Mouse (Mus musculus) frontal cortex, postnatal 10 days (tissue): ENCODE results near the gene Slc27a5.

Experiments used
- DNase-seq, 2 experiments: peaks; one replicate each; pipeline ENCODE4 v3.0.0; 2022; ENCODE audit warnings: low spot score in 2 of 2, mixed read lengths in 1 of 2

The Slc27a5 gene

DNA sequence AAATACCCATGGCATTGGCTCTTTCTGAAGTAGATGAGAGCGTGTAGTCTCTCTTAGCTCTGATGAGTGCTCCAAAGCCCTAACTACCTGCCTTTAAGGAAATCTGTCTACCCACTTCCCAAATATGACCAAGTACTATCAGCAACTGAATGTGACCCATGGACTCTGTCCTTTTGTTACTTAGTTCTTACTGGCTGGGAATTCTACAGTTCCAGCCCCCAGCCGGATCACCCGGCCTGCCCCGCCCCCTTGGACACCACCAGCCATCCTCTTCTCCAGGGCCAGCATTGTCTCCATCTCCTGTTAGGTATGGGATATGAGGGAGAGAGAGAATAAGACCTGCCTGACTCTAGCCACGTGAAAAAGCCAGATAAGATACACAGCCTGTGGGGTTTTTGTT, at the start of gene Slc27a5:
Gene Slc27a5, minus strand, starts transcription at position 140 of the 400 bp plus-strand sequence.
- no peak for DNase-seq

DNA sequence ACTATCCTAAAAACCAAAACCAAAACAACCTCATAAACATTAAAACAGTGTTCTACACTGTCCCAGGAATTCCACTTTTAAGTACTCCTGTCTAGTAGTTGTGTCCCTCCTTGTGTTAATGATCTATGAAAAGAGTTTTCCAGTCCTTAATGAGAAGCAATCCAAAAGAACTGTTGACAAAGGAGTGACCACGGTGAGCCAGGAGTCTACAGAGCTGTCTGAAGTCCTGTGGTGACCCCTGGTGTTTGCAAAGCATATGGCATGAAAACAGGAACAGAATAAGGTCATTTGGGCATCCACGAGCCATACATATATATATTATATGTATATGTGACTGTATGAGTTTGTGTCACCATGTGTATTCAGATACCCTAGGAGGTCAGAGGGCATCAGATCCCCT, 48.1 kb upstream of the Slc27a5 start:
- DNase-seq, result peak in 1 of 2 experiments; percentile 17

DNA sequence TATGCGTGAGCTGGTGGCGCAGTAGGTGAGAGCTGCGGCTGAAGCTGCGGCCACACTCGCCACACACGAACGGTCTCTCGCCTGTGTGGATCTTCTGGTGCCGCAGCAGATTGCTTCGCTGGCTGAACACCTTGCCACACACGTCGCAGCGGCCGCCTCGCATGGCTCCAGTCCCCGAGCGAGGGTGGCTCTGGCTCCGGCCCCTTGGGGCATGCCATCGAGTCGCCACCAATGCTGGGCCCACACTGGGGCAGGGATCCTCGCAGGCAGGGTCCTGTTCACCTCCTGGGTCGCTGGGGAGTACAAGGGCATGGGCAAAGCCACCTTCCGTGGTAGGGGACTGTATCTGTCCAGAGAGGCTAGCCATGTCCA, 46.2 kb upstream of the Slc27a5 start:
- DNase-seq, result peak in 1 of 2 experiments; percentile 23

DNA sequence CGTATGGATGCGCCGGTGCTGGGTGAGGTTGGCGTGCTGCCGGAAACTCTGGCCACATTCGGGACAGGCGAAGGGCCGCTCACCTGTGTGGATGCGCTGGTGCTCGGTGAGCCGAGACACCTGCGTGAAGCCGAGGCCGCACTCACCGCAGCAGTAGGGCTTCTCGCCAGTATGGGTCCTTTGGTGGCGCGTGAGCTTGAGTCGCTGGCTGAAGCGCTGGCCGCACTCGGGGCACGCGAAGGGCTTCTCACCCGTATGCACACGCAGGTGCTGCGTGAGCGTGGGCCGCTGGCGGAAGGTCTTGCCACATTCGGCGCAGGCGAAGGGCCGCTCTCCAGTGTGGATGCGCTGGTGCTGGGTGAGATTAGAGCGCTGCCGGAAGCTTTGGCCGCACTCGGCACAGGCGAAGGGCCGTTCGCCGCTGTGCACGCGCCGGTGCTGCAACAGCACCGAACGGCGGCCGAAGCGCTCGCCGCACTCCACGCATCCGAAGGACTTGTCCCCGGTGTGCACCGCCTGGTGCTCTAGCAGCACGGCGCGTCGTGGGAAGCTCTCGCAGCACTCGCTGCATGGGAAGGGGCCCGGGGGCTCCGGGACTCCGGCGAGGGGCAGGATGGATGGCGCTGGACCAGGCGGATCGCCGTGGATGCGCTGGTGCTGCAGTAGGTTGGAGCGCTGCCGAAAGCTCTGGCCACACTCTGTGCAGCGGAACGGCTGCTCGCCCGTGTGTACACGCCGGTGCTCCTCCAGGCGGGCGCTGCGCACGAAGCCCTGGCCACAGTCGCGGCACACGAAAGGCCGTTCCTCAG, 45.7 kb upstream of the Slc27a5 start:
- peak in 1 of 2 experiments; percentile 49 for DNase-seq

DNA sequence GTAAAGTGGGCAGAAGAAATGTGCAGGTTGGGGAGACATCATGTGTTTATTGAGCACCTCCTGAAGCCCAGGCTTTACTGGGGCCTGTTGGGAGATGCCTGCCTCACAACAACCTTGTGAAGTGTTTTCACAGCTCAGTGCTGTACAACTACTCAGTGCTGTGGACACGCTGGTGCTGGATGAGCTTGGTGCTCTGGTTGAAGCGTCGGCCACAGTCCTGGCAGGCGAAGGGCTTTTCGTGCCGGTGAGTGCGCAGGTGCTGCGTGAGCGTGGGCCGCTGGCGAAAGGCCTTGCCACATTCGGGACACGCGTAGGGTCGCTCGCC, 45.1 kb upstream of the Slc27a5 start:
- DNase-seq, result no peak

DNA sequence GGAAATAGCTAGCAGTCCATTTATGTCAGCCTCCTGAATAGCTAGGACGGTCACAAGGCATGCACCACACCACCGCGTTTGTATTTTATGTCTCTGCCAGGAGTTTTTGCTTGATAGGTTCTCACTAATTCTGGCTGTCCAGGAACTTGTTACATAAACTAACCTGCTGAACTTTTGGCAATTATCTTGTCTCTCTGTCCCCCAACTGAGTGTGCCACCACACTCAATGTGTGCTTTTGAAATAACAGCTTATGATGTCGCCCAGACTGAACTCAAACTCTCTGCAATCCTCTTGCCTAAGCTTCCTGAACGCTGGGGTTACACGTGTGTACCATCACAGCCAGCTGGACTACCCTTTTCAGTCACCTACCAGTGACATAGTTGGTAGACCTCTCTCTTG, 44.5 kb upstream of the Slc27a5 start:
- DNase-seq, result no peak

DNA sequence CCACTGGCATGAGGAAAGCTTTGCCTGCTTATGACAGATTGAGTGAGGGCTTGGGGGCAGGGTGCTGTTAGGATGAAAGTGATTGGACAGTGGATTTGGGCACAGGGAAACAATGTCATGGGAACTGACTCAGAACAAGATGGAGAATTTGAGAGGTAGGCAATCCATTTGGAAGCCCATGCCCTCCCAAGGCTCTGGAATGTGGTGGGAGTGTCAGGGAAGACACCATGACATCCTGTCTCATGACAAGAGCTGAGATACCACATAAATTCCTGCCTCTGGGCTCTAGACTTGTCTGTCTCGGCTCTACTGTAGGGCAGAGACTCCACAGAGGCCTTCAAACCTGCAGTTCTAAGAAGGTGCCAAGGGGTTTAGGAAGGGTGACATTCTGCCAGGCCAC, 43.3 kb upstream of the Slc27a5 start:
- no peak for DNase-seq

DNA sequence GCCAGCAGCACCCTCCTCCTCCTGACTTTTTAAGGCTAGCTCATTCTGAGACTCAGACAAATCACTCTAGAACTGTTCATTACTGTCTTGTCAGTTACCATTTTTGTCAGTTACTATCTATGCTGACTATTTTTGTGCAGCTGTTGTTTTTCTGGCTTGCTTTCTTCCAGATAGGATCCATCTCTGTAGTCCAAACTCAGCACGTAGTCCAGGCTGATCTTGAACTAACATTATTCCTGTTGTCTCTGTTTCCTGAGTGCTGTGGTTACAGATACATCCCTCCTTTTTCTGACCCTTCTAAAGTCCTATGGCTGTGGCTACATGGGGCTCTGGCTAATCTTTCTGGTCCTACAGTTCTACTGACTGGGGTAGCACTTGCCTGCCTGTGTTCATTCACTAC, 41.2 kb upstream of the Slc27a5 start:
- DNase-seq, result no peak

DNA sequence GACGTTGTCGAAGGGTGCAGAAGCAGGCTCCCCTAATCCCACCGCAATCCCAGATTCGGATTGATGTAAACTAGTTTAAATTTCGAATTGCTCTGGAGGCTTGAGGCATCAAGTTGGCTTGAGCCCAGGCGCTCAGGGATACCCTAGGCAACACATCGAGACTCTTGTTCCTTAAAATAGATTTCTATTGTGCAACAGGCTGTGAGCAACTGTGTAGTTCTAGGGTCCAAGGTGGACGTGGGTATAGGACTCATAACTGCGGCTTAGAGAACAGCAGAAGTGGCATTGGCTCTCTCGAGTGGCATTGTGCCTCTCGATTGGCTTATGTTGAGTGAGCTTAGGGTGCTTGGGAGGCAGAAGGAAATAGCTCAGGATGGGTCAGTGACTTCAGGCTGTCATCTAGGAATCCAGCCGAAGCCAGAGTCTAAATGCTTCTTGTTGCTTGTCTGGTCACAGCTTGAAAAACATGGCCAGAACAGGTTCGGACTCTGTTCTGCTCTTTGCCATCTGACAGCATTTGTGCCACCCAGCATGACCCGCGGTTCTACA, 40.7 kb upstream of the Slc27a5 start:
- no peak for DNase-seq

DNA sequence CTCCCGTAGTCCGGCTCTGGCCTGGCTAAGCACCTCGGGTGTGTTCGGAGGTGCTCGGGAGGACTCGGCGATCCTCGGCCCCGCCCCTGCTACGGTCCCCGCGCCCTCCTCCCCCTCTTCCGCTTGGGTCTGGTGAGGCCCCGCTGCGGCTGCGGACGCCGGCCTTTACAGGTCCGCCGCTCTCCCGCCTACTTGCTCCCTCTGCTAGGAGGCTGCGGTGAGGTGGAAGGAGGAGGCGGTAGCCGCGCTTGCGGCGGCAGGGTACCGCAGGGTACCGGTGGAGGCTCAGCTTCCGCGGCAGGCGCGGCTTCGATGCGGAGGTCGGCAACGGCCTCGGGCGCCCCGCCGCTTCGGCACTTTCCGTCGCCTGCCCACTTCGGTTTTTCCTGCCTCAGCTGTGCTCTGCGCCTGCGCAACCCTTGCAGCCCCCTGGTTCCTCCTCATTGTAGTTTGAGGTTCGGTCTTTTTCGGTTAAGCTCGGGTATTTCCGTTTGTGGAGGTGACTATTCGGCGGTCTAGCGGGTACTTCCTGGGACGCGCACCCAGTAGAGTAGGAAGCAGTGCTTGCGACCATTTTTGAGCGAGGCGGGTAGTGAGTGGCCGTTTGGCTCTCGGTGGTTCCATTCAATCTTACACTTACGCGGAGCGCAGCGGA, 40.0 kb upstream of the Slc27a5 start, which contains the start of gene Ube2m:
Gene Ube2m, minus strand, starts transcription at position 375 of the 655 bp plus-strand sequence.
- DNase-seq, result peak; percentile 98 to 100

DNA sequence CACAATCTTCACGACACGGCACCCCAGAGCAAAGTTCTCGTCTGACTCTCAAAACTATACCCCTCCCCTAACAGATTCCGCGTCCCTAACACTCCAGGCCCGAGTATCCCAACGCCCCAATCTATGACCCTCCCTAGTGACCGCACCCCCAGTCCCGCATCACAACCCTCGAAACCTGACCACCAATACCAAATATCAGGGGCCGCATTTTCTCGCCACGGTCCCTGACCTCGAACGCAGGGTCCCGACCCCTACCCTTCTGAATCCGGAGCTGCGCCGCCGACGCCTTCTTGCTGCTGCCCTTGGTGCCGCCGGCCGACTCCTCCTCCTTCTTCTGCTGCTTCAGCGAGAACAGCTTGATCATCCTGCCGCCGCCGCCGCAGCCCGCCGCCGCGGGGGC, 39.4 kb upstream of the Slc27a5 start:
- DNase-seq, result peak in 1 of 2 experiments; percentile 60

DNA sequence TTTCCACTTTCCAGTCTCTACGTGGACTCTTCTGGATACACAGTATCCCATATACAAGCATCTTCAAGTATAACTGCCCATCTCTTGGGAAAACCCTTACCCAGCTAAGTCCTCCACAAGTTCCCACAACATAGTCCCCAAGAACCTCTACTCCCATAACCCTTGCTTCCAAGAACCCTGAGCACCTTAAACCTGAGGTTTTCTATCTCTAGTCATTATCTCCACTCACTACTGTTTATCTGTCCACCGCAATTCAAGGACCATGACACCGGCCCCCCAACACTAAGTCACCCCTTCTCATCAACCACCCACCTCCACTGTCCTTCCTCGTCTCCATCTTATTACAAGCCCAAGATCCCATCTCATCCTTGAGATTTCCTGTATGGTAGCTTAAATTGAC, 38.8 kb upstream of the Slc27a5 start:
- no peak for DNase-seq

DNA sequence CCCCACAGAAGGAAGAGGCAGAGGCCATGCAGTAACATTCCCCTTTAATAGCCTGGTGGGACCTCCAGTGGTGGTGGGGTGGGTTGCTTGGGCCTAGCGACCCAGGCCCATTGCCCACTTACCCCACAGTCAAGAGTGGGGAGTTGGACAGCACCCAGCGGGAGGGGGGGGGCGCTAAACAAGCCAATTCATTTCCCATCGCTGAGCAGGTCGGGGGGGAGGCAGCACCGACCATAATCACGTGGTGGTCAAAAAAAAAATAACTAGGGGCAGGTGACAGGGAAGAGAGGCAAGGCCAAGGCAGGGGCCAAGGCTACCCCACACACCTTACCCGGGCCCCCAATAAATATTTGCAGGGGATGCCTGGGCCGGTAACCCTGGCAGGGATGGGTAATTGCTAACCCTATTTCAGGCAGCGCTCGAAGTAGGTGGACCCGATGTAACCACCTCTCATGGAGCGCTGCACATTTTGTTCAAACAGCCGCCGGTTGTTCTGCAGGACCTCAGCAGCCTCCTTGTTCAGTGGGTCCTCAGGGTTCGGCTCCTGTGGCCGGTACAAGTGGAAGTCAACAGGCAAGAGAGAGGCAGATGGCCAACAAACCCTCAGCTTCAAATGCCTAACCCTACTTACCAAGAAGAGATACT, 37.3 kb upstream of the Slc27a5 start:
- no peak for DNase-seq

DNA sequence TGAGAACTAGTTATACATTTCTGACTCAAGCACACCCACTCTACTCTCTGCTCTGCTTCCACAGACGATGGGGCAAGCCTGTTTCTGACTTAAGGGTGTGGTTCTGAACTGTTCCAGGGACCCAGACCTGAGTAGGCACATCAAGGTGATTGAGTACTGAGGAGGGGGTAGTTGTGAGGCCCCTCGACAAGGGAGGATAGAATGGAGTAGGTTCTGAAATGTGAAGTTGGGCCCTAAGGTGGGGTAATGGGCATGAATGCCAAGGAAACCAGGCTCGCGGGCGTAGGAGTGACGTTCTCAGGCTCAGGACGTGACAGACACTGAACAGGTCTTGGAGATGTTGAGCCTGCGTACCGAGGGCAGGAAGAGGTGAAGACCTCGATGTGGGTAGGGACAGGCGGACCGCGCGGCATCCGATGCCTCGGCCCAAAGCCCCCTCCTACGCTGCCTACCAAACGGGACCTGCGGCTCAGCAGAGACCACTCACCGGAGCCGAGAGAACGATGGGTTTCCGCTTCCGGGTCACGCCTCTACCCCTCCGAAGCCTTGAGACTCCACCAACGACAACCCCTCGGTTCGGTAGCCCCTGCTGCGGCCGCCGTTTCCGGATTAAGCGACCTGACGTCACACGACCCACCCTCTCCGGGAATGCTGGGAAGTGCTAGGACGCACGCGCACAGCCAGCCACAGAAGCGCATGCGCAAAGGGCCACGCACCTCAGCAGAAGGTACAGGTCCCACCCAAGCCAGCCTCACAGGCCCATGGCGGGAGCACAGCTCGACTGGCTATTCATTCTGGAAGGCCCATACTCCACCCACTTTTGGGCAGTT, 36.4 kb upstream of the Slc27a5 start, which contains the start of gene Chmp2a:
Gene Chmp2a, minus strand, starts transcription at position 660 of the 830 bp plus-strand sequence.
- peak; percentile 96 to 98 for DNase-seq

DNA sequence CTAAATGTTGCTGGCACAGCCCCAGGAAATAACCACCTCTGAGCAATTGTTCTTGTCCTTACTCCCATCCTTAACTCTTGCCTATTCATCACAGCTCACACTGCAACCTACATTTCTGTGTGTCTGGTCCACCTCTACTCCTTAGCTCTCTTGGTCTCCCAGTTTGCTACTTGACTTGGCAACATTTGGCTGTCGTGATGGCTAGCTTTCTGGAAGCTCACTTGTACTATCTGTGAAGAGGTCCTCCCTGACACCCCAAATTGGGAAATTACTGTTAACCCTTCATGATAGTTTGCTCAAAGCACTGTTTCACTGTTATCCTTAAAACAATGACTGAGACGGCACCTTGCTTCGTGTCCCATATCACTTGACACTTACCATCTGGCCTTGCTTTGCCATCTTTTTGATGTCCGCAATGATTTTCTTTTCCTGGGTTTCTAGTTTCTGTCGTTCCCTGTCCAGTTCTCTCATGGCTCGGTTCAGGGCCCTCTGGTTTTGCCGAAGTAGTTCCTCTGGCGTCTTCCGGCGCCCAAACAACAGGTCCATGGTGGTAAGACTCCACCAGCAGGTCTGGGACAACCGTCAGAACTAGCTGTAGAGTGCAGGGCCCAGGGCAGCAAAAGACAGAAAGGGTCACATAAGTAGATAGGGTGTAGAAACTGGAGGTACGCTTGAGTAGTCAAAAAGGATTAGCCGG, 35.6 kb upstream of the Slc27a5 start:
- DNase-seq, result no peak

DNA sequence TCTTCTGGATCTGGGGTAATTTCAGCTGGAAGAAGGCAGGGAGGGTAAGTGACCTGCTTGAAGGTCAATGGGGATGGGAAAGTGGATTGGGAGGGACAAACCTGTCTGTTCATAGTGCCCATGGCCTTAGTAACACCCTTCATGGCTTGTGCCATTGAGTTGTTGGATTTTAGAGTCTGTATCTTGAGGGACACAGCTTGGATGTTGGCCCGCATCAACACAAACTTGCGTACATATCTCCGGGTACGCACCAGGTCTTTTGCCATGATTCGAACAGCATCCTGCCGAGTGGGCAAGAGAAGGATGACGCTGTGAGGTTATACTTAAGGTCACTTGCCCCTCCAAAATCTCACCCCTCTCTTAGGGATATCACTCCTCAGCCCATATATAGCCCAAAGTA, 34.5 kb upstream of the Slc27a5 start:
- DNase-seq, result no peak

DNA sequence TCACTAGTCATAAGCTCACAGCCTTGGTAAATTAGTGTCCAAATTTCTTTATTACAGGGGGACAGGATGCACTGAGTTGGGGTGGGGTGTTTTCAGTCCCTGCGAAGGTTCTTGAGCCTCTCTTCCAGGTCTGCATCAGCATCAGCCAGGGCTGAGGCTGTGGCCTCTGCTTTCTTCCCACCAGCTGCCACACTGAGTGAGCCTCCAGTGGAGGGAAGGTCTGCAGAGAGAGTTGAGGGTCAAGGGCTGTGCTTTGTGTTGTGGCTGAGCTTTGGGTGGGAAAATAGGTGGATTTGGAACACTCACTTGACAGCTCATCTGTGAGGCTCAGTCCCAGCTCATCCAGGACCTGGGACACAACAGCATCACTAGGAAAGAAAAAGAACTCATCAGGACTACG, 34.0 kb upstream of the Slc27a5 start:
- DNase-seq, result no peak

DNA sequence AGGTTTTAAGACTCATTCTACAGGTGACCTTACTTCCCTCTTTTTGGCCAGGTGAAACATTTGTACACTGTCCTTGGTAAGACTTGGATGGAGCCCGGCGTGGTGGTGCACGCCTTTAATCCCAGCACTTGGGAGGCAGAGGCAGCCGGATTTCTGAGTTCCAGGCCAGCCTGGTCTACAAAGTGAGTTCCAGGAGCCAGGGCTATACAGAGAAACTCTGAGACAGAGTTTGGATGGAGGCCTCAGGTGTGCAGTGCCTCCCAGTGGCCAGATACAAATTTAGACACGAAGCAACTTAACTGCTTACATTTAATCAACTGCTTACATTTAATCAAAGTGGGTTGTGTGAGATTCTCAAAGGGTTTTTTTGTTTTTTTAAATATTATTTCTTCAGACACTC, 33.1 kb upstream of the Slc27a5 start:
- no peak for DNase-seq

DNA sequence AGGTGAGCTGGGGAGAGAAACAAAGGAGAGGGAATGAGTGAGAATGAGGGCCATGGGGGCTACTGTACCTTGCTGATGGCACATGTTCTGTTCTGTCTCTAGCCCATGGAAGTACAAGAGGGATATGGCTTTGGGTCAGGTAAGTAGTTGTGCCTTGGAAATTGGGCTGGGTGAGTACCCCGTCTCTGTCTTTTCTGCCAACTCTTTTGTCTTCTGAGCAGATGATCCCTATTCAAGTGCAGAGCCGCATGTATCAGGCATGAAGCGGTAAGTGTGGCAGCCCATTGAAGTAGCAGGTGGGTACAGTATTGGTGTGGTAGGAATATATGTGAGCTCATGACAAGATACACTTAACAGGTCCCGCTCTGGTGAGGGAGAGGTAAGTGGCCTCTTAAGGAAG, 31.0 kb upstream of the Slc27a5 start:
- no peak for DNase-seq

DNA sequence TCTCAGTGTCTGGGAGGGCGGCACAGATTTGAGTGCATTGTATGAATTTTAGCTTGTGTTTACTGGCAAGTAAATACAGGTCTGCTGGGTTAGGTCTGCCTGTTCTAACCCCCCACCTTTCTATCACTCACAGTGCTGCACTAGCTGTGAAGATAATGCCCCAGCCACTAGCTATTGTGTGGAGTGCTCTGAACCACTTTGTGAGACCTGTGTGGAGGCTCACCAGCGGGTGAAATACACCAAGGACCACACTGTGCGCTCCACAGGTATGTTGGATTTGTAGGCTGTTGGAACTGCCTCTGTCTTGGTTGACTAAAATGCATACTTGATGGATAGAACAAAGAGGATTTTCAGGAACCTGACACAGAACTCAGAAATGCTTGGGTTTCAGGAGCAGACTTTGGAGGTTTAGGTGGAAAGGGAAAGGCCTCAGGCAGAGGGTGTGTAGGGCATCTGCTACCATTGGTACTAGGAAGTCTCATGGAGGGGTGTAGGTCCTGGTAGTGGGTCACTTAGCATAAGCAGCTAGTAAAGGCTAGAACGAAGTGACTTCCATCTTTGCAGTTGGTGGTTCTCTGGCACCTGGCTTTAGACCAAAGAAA, 27.6 kb upstream of the Slc27a5 start:
- DNase-seq, result no peak

DNA sequence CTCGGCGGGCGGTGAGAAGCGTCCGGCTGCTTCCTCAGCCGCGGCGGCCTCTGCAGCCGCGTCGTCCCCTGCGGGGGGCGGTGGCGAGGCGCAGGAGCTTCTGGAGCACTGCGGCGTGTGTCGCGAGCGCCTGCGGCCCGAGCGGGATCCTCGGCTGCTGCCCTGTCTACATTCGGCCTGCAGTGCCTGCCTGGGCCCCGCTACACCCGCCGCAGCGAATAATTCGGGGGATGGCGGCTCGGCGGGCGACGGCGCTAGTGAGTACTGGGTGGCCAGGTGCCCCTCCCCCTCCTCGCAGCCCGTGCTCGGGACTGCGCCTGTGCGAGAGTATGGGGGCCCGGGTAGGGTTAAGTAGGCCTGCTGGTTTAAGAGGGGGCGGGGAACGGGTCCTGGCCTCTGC, 26.8 kb upstream of the Slc27a5 start:
- DNase-seq, result peak; percentile 84 to 86
